Mouse (Mus musculus) common myeloid progenitor, adult 5-6 weeks (primary cell): ENCODE data around the gene Cdan1. TPM values are rescaled to one million over a fixed set of nuclear protein-coding genes. Genes with fewer than 3 reads are reported as not detected.
A peak's percentile ranks its signal among the peaks of the same experiment; 100 is the strongest.

Experiments
- ATAC-seq: replicated peaks from 2 replicates; pipeline ENCODE4 v1.8.0; 2016; ENCODE audit warnings: low read depth, mild to moderate bottlenecking, moderate TSS enrichment, inconsistent platforms; ENCODE audit not compliant: poor library complexity, severe bottlenecking
- total RNA-seq: library from RNA; stranded (forward); fragments of 200-1000, 187-1606 nt; gene quantifications from 2 replicates; pipeline ENCODE4 v1.2.3, GENCODE M21; 2017

The Cdan1 gene
- total RNA-seq, 1 experiment from 2014 or later, result 25.6 TPM

DNA sequence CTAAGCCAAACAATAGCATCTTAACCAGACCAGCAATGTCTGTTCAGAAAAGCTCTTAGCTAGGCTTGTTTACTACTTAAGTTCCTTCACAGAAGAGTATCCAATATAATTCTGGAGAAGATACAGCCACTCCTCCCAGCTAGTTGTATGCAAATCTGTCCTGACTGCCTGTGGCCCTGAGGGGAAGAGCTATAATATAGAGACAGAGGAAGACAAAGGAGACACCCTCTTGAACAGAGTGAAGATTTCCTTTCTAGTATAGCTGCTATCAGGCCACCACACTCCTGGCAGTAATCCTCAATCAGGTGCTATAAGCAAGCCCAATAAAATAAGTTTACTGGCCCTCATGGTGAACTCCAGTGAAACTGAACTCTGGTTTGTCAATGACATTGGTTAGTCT lies 88.0 kb downstream of the Cdan1 start:
- ATAC-seq, result no peak

GRCm38 (mm10) chr2:120748041-120748440 lies 101.9 kb downstream of the Cdan1 start:
- ATAC-seq, result no peak

- ATAC-seq, result no peak
Observed at GRCm38 (mm10) chr2:120745496-120745895, 104.4 kb downstream of the Cdan1 start.

DNA sequence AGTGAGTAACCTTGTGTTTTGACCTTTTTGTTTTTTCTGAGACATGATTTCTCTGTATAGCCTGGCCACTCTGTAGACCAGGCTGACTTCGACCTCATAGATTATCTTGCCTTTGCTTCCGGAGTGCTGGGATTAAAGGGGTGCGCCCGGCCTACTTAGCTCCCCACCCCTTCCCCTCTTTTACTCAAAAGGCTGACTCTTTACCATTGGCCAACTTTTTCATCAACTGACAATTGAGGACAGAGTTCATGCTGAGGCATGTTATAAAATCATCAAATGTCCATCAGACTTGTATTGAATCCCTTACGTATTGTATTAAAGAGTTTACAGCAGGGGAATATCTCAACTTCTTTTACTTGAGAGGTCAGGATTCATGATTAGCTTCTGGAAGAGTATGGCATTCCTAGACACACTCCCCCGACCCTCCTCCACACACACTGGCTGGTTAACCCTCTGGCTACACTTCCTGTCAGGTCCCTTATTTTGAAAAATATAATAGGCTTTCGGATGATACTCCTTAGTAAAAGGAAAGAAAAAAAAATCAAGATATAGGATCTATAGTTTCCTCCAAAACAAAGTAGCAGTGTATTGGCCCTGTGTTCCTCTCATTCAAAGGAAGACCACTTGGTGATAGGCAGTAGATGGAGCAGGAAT lies 117.9 kb downstream of the Cdan1 start:
- ATAC-seq, result no peak

- peak; percentile 87 for ATAC-seq
Observed at GRCm38 (mm10) chr2:120731167-120731862, 118.6 kb downstream of the Cdan1 start.

DNA sequence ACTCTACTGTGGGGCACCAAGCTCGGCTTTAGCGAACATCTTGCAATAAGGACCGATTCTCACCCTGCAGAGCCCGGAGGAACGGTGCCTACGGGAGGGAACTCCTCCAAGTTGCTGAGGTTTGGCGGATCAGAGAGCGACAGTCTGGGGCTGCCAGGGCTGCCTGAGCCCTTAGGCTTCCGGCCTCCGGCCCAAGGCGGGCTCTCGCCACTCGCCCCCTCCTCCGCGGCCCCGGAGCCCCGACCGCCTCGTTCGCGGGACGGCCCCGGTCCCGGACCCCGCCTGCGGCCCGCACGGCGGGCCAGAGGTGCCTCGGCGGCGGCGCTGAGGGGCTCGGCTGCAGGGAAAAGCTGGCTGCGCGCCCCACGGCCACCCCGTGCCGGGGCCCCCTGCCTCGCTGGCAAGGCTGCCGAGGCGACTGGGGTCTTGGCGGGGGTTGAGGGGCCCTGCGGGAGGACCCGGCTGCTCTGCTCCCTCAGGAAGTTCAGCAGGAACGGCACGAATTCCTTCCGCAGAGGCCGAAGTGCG lies 119.2 kb downstream of the Cdan1 start:
- ATAC-seq, result no peak

DNA sequence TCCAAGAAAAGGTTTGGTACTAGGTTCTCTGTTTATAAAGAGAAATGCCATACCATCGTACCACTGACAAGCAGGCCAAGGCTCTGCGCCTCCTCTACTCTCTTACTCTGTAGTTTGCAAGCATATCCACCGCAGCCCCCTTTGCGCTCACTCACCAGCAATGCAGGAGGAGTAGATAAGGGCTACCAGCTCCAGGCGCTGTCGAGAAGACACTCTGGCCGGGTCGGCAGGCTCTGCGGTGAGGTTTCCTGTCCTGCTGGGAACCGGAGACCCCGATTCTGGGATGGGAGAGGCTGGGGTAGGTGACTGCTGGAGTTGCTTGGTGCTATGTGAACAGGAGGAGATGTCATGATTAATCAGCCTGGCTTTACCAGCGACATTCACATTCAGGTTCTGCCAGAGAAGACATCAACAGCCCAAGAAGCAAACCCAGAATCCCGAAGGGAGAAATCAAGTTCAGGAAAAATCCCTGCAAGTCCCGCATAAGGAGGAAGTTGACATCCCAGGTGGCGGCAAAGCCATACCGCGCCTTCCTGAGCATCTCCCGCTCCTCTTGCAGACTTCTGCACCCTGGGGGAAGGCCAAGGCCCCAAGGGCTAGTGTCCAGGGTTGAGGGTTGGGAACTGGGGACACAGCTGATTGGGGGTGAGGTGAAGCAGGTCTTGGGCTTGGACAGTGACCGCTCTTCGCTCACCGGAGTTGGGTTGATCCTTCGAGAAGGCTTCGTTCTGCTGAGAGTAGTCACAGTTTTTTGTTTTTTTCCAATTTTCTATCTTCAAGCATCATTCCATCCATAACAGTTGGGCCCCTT lies 119.9 kb downstream of the Cdan1 start:
- peak; percentile 31; the same call in 1 of the 2 replicates for ATAC-seq

DNA sequence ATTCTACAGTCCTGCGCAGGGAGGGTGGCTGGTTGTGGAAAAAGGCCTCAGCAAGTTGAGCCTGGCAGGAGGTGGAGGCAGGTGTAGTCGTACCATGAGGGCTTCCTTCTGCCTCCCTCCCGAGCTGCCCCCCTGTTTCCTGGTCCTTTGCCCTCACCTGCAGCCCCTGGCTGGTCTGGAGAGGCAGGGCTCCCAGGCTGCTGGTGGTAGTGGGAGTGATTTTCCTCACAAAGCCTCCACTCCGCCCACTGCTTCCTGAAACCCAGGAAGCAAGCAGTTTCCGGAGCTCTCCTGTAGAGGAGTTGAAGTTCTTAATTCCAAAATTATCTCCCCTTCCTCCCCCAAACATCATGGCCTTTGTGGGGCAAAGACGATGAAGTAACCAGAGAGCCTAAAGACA lies 125.8 kb downstream of the Cdan1 start:
- ATAC-seq, result no peak

DNA sequence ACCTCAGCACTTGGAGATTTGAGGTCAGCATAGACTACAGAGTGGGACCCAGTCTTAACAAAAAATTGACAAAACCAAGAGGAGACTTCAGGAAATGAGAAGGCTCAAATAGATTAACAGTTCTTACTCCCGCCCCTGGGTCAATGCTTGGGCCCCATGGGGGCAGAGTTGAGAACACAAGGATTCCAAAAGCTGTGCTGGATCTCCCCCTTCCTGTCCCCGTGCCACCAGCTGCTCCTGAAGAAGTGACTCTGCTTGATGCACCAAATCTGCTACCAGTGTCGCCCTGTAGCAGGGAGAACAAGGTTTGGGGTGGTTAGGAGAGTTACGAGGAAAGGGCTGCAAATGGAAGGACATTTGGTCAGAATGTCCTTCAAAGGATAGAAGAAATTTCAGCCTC lies 126.3 kb downstream of the Cdan1 start:
- ATAC-seq, result no peak

- no peak for ATAC-seq
Observed at GRCm38 (mm10) chr2:120722491-120722890, 127.4 kb downstream of the Cdan1 start.

- ATAC-seq, result no peak
Observed at GRCm38 (mm10) chr2:120721911-120722310, 128.0 kb downstream of the Cdan1 start.

DNA sequence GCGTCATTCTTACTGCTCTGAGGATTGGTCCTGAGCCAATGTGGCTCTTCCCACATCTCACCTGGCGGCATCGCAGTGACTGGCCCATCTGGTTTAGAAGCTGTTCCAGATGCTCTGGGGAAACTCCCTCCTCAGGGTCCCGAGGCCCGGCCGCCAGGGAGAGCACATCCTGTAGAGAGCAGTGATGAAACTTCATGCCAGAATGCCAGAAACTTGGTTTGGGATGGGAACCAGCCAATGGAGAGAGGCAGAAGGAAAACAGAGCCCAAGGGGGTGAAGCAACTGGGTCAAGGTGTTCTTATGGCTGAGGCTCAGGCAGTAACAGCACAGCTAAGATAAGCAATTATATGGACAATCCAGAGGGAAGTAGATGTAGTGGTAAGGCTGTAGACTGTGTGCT lies 129.1 kb downstream of the Cdan1 start:
- no peak for ATAC-seq

DNA sequence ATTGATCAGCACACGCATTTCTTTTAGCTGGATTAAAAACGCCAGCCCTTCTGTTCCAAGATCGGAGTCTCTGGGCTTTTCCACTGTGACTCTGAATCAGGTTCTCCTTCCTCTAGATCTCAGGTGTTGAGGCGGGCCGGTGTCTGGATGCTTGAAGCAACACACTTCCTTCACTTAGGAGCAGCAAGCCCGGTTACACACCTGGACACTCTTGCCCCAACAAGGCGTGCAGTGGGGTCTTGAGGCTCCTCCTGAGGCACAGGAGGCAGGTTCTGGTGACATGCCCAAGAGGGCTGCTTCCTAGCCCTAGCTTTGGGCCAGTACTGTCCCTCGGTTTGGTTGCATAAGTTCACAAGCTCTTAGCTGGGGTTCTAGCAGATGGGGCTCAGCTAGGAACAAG lies 131.4 kb downstream of the Cdan1 start:
- ATAC-seq, result no peak

GRCm38 (mm10) chr2:120713441-120713840 lies 136.5 kb downstream of the Cdan1 start:
- no peak for ATAC-seq

DNA sequence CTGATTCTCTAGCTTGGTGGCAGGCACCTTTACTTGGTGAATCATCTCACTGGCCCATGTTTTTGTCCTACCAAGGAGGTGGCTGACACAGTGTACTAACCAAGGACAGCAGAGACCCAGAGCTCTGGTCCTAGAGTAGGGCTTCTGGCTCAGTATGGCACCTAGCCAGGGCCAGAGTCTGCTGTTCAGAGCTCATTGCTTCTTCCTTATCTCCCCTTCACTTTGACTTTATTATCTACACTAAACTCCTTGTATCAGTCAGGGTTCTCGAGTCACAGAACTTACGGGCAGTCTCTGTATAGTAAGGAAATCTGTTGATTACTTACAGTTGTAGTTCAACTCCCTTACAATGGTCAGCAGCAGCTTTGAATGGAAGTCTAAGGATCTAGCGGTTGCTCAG lies 139.0 kb downstream of the Cdan1 start:
- ATAC-seq, result peak; percentile 32; the same call in 1 of the 2 replicates

DNA sequence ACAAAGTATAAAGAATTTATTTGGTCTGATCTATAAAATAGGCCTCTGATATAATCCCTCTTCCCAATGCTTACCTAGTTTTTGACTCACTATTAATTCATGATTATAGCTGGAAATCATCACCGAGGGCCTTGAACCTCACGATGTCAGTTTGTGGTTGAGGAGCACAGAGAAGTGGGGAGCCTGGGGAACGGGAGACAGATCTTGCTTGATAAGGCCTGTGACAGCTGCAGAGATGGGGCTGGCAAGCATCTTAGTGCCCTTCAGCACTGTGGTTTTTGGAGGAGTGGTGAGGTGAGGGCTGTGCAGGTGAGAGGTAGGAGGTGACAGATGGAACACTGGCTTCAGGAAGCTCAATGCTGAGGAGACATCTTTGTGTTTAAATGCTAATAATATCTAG lies 139.8 kb downstream of the Cdan1 start:
- no peak for ATAC-seq

DNA sequence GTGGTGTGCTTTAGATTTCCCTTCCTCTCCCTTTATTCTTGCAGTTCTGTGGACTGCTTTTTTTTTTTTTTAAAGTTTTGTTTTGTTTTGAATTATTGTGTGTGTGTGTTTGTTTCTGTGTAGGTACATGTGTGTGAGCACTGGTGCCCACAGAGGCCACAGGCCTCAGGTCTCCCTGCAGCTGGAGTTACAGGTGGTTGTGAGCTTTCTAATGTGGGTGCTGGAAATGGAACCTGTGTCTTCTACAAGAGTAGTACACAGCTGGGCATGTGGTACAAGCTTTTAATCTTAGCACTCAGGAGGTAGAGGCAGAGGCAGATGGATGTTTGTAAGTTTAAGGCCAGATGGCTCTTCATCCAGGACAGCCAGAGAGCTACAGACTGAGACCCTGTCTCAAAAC lies 142.9 kb downstream of the Cdan1 start:
- no peak for ATAC-seq

DNA sequence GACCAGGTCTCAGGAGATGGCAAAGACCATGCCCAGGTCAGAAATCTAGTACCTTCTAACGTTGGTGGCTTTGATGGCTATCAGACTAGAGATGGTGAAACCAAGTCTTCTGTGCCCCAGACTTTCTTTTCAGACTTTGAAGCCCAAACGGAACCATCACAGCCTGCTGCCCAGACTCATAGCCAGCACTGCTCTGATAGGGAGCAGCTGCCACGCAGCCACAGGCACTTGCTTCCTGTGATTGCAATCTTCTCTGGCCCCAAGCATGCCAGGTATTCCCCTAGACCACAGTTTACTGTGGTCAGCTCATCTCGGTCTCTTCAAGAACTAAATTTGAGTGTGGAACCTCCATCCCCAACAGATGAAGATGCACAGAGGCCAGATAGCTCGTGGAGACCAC lies 147.3 kb downstream of the Cdan1 start:
- no peak for ATAC-seq

DNA sequence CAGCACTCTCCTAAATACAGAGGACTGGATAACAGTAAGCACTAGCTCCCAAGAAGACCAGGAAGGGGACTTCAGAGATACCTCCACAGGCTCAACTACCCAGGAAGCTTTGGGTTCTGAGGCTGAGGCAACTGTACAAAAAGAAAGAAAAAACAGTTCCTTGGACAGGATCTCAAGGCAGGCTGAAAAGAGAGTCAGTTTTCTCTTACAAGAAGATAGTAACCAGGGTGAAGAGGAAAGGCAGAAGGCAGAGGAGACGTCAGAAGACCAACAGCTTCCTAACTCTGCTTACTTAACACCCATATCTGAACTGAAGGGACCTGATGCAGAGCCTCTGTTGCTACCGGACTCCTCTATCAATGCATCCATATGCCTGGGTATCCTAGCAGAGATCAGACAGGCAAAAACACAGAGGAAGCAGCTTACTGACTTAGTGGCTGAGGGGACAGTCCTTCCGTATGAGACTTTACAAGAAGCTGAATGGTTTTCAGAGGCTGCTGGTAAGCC lies 149.5 kb downstream of the Cdan1 start:
- 0 out of 2 replicates have a peak, but pooled peaks have one; percentile 11 for ATAC-seq

GRCm38 (mm10) chr2:120697767-120698166 lies 152.2 kb downstream of the Cdan1 start:
- ATAC-seq, result 0 out of 2 replicates have a peak, but pooled peaks have one; percentile 3
